Mouse (Mus musculus): ENCODE measurements around the gene Polr3b.

The Polr3b gene

DNA sequence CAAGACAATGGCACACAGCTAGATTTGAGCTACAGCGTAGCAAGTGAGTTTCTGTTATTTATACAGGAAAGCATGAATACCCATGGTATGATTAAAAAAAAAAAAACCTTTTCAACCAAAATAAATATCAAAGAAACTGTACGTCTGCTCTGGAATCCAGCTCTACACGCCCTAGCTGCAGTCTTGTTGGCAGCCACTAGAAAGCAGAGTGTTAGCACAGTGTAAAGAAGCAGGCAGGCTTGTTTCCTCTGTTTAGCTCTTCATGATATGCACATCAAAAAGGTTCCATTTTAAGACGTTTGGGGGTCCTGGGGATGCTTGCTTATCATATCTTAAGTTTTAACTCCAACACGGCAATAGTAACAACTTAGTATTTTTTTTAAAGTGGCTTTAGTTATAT, 89.8 kb downstream of the Polr3b start:
- no peak for DNase-seq

DNA sequence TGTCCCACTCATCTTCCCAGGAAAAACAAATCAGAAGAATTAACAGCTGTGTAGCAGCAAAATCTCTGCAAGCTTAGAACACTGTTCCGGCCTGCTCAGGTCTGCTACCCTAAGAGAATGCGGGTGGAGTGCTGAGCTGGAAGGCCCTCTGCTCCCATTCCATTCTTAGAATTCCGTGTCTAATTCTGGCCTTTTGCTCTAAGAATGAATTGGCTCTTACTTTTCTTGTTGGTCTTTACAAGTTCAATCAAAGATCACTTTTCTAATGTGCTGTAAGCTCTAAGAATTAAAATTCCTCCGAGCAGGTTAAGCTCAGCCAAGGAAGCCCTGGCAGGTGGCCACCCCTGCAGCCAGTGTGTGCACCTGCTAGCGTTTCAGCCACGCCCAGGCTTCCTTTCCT, 90.4 kb downstream of the Polr3b start:
- peak; percentile 29 to 54 for DNase-seq

DNA sequence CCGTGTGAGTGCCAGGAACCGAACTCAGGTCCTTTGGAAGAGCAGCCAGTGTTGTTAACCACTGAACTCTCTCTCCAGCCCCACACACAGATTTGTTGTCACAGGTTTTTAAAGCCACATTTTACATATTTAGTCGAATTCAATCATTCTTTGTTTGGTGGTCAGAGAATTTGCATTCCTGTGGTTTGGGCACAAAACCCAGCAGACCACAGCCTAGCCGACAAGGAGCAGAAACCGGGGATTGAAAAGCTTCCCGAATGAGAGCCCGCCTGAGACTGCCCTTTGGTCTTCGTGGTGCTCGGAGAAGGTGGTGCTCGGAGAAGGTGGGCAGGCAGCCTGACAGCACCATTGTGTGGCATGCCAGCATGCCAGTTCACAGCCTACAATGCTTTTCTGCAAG, 91.0 kb downstream of the Polr3b start:
- DNase-seq, result peak; percentile 20 to 45

DNA sequence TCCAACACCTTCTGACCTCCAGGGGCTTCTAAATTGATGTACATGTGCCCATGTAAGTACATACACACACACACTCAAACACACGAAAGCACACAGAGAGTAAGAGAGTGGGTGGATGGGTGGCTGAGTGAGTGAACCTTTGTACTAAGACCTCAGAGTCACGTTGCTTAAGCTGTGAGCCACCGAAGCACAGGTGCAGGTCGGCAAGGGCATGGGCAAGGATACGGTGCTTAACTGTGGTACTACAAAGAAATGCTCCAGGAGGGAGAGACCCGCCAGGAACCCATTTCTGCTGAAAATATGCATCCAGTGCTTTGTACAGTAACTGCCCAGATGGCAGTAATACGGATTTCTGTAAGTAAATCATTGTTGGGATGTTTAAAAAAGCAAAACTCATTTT, 93.5 kb downstream of the Polr3b start:
- DNase-seq, result no peak

DNA sequence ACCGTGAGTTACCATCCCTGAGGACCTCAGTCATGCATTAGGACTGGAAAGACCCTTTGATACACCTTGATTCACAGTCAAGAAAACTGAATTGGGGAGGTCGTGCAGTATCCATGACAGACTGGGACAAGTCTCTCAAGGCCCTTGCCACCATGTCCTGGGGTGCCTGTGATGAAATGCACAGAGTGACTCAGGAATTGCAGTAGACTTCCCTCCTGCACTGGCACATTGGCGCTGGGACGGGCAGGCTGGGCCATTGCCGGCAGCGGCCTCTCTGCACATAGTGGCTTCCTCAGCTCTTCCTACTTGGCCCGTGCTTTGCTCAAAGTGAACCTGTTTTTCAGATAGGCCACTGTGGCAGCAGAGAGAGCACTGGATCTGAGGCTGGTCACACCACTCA, 94.5 kb downstream of the Polr3b start:
- DNase-seq, result no peak

DNA sequence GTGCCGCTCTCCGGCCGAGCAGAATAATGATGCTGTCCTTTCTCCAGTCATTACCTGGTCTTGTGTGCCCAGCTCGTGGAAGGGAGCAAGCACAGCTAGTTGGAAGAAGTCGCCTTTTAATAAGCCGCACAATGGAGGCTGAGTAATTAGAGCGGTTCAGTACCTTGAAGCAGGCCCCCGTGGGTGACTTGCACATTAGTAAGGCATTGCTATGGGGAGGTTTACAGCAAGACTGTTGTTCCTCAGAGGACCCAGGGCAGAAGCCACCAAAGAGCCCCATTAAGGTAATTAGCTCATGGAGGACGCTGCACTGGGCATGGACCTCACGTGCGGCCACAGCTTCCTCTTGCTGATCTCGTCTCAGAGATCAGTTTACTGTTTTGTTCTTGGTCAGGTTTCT, 100.6 kb downstream of the Polr3b start:
- DNase-seq, result no peak

DNA sequence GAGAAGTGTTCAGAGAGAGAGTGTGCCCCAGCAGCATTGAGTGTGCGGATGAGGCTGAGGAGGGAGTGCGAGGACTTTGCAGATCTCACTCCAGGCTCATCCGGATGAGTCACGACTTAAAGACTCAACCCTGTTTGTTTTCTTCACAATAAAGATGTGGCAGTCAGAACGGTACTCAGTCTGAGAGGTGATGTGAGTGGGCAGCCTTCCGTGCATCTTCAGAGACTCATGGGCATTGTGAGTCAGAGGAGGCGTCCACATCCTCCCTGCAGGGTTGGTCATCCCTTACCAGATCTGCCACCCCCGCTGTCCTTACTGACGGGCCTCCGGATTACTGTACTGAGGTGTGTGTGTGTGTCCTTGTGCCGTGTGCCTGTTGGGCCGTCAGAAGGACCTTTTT, 104.9 kb downstream of the Polr3b start:
- DNase-seq, result no peak

DNA sequence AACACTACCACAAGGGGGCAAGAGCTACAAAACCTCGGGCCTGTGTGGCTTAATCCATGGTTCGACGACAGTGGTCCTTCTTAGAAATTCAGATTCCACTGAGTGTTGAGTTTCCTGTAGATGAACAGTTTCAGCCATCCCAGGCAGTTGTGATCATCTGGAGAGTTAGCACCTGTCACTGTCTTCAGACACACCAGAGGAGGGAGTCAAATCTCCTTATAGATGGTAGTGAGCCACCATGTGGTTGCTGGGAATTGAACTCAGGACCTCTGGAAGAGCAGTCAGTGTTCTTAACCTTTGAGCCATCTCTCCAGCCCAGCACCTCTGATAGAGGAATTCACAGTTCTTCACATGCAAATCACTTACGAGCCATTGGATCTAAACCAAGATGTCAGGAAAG, 105.7 kb downstream of the Polr3b start:
- no peak for DNase-seq

DNA sequence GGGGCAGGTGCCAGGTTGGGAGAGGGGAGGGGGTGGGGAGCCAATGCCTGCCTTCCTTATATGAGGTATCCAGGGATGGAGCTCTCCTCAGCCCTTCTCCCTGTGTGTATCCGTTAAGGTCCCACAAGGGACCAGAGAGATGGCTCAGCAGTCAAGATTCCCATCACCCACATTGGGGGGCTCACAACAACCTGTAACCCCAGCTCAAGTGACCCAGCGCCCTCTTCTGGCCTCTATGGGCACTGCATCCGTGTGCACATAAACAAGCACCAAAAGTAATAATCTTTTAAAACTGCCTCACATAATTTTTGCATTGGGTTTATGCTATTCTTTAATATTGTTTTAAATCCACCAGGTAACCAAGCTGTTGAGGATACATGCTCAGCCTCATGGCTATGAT, 108.0 kb downstream of the Polr3b start:
- DNase-seq, result no peak

DNA sequence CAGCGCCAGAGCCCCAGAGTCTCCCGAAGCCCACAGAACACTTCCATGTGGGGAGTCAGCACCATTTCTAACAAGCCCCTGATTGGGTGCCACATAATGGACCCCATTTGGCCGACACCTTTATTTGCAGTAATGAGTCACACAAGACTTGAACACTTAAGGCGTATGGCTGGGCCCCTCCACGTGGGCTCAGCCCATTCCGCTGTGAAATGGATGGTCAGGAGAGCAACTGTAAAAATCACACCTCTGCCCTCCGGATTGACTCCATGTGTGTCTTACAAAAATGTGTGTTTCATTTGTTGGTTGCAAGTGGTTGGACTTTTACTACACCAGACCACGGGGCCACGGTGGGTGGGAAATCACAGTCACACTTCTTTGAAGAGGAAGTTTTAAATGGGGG, 108.9 kb downstream of the Polr3b start:
- no peak for DNase-seq

DNA sequence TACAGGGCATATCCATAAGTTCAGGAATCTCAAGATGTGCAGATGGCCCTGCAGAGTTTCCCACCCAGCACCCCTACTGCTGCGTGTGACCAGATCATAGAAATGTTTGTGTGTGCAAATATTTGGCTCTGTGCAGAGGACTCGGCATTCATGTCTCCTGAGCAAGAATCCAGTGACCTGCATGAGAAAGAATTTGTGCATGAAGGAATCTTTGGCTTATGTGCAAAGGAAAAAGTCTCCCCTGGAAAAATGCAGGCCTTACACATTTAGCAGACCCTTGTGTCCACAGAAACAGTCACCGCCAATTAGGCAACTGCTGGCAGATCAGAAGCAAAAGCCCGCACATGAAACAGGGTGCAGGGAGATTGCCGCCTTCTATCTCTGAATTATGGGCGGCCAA, 111.4 kb downstream of the Polr3b start:
- no peak for DNase-seq

DNA sequence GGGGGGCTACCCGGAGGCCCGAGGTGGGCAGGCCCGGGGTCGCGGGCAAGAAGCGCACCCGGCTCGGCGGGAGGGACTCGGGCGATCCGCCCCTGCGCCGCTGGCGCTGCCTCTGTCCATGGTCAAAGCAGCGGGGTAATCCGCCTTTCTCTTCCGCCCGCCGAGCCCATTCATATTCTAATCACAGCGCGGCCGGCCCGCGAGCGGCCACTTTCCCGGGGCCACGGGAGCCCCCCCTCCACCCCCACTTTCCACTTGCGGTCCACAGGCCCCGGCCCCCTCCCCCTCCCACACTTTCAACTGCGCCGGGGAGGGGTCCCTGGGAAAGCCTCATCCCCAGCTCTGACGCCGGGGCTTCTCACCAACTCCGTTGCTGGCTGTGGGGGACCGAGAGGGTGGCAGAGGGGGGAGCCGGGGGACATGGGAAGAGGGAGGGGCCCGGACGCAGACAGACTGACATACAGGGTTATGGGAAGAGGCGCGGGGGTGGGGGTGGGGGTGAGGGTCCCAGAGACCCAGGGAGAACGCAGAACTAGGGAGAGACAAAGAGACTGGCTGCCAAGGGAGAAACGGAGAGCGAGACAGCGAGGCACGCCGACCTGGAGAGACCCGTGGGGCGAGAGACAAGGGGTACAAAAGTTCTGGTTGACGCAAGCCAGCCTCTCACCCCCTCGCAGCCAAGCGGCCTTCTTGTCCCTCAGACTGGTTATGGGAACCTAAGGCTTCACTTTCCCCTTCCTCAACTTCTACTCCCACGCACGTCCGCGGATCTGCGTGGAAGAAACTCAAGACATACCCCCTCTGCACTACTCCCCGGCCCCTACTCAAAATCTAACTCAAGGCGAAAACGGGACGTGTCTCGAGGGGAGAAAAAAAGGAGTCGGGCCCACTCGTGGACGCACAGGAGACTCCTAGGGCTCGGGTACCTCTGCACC, 133.0 kb downstream of the Polr3b start:
- DNase-seq, result peak; percentile 65 to 75

DNA sequence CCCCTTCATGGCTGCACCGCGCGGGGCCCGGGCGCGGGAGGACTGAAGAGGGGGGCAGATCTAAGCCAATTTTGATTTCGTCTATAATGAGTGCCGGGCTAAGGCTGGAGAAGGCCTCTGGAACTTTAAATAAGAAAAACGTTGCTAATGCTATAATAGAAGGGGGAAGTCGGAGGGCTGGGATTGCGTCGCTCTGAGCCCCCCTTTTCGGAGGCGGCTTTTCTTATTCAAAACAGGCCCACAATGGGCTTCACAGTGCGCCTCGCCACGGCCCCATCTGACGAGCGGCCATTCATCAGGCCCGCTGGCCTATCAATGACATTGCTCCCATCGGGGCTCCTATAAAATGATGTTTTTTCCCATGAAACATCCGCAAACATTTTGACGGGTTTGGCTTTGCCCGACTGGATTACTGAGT, 133.7 kb downstream of the Polr3b start, which contains the start of gene Rfx4:
Gene Rfx4, plus strand, starts transcription at position 277 of the 418 bp plus-strand sequence.
- DNase-seq, result peak in 1 of 2 experiments; percentile 24

DNA sequence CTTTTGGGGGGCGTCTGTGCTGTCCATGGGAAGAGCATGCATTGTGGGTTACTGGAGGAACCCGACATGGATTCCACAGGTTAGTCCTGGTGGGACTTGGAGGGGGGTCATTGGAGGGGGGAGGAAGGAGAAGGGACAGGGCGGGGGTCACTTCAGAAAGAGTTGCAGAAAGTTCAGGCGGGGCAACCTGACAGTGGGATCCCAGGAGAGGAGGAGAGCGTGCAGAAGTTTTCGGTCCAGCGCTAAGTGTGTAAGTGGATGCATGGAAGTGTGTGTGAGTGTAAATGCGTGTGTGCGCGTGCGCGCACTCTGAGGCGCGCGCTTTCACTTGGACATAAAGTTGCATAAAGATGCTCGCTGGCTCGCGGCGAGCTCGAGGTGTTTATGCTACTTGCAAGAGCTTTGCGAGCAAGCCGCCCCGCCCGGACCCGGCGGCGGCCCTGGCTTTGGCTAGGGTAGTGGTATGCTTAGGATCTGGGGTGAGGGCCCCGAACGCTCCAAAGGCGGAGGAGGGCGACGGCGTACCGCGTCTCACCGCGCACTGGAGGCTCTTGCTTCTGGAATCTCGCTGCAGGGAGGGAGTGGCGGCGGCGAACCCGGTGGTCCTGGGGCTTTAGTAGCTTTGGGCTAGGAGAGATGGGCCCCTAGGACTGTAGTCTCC, 134.5 kb downstream of the Polr3b start:
- DNase-seq, result peak; percentile 44 to 56

DNA sequence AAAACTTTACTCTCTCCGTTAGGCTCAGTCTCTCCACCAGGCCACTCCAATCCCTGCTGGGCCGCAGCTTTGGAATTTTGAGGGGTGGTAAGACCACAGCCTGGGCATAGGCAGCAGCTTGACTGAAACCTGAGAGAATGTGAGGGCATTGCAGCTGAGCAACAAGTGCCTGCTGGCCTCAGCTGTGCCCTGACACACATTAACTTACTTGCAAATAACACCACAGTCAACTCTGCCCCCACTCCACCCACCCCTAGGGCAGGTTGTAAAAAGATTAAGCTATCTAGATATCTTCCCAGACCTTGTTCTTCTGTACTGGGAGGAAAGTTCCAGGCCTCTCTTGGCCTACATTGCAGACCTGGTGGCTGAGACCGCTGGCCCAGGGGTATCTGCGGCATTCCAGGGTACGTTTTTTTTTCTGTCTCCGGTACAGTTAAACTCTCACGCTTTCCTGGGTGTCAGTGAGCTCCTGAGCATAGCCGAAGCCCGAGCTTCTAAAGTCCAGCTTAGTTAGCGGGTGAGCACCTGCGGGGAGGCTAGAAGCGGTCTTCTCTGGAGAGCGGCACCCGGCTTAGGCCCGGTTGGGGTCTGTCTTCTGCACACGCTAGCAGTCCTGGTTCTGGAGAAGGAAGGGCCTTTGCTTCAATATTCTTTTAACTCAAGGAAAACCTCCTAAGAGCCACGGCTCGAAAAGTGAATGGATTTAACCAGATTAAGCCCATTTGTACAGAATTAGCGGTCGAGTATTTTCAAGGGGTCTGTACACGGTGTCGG, 135.5 kb downstream of the Polr3b start:
- peak; percentile 34 to 51 for DNase-seq

DNA sequence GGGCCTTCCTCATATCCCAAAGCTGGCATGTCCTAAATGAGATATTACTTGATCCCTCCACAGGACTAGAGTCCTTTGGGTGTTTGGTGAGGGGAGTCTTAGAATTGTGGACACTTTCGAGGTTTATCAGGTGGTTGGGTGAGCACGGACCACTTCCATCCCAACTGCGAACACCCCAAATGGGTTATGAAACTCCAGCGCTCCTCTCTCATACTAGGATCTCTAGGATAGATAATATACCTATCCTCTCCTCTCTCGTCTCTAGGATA, 136.0 kb downstream of the Polr3b start:
- DNase-seq, result no peak

DNA sequence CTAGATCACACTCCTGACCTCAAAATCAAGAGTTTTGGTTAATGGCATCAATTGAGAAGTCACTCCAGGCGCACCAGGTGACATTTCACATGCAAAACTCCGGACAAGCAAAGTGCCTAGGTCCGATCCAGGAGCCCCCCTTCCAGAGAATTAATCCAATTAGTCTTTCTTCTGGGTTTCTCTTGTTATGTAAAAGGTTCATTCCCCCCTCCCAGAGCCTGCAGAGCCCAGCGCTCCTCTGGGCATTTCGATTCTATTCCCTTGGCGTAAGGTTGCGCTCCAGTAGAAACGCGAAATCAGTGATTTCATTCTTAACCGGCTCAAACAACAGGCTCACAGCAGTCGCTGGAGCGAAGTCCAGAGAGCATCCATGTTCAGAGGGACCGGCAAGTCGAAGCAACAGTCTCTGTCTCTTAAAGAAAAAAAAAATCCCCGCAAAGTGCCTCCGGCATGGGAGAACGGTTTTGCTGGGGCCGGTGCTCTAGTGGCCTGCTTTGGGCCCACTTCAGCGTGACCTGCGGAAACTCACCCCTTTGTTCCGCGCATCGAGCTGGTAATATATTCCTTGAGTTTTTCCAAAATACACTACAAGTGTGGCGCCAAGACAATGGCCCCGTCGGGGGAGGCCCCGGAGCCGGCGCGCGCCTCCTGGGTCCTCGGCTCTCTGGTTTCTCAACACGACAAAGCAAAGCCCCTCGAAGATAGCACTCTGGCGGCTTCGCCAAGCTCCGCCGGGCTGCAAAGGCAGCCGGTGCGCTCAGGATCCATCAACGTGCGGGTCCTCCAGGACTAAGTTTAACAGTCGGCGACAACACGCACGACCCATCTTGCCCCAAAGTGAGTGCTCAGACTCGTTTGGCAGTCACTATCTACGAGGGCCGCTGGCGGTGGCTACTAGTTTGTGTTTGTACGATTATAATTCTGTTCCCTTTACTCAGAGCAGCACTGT, 136.7 kb downstream of the Polr3b start:
- peak; percentile 33 to 46 for DNase-seq

DNA sequence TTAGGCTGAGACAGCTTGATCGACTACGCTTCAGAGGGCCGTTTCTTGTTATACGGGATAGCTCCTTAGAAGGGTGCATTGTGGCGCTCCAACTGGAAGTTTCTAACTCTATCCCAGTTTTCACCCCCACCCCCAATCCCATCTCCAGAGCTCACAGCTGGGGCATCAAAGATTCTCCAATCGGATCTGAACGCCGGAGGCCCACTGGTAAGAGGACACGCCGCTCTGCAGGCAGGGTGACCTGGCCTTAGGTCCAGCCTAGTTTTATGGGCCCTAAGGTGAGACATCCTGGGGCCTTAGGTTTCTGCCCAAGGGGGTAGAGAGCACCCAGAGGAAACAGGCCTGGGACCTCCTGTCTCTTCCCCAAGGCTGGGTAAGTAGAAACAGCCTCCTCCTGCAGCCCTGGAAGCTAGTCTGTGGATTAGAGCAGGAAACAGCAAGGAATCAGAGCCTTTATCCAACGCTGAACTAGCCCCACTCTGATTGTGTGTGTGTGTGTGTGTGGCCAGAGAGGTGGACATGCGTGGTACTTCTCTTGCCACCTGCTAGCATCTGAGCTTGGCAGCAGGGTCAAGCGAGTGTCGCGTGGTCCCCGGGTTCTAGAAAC, 137.5 kb downstream of the Polr3b start:
- peak in 1 of 2 experiments; percentile 11 for DNase-seq

DNA sequence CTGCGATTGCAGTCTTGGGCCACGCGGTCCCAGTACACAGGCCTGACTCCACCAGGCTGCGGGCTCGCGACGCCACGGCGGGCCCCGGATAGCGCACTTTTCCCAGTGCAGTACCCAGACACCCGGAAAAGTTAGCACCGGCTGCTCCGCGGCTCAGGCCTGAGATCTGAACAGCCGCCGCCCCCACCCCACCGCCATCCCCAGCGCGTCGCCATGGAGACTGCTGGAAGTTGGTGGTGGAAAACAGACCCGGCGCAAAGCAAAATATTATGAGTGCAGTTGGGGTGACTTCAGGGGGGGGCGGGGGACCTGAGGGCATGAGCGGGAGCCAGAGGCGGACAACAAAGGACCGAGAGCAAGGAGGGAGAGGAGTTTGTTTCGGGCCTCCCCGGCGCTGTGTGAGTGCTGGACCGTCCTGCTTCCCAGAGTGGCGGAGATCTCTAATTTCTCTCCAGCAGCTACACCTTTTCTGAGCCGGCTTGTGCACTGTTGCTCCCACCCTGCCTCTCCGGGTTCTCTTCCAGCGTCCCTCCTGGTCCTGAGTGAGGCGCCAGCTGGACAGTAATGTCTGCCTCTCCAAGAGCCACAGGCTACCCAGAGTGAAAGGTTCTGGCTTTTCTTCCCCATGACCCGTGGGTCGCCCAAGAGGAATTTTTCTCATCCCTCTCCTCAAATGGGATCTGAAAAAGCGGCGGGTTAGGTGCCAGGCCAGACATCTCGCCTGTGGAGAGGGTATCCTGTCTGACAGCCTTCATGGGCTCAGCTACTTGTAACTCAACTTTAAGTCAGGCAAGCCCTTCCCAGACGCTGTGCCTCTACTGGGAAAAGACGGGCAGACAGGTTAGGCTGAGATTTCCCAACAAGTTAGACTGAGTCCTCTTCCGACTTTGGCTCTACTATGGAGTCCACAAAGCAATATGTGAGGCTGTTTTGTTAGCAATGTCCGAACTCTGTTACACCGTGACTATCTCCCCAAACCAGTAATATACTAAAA, 138.3 kb downstream of the Polr3b start:
- peak; percentile 47 to 59 for DNase-seq

DNA sequence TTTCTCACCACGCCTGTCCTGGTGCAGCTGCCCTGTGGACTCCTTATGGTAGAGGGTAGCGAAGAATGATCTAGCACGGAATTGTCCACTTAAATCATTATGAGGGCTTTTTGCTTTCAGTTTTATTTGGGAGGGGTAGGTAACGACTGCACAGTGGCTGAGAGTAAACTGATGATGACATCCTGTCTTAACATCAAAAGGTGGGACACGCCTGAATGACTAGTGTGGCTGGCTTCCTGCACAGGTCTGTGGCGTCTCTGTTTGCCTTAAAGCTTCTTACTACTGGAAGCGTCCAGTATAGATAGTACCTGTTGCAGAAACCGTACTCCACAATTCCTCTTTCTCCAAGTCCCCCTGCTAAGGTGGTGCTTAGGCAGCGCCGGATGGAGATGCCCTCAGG, 146.7 kb downstream of the Polr3b start:
- no peak for DNase-seq
